In the genomic region with DNA sequence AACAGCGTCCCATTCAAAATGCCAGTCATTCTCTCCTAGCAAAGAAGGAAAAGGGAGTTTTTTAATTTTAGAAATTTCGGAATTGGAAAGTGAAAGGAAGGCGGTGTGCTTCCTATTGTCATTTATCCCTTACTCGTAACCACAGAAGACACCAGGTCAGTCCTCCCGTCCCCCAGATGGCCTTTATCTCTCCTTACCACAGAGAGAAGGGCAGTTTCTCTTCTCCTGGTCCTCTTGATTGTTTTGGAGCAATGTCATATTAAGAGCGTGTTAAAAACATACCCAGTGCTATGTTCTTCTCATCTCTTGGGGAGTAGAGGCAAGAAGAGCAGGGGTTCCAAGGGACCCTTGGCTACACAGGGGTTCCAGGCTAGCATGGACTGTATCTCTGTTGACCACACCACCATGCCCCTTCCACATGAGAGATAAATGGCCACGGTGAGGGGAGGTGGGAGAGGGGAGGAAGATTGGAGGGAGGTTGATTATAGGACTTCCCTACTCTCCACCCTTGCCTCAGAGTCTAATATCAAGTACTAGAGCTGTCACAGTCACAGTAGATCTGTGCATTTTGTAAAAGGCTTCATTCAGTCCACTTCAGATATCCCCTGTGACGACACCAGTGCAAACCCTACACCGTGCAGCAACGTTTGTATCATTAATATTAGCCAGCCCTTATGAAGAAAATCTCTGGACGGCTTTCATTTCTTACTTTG, we compare ENCODE assay signal across 20 mouse cellular contexts.
DNase-seq lines count a peak whose midpoint lies in the region; ATAC-seq lines count a peak whose summit lies in the region.
"Had no signal": no experiment of that assay in that cellular context is flagged by ENCODE, and none has a peak within 500 bp of the region (broad histone marks: within the 10 kb centered on the region; RNA-seq: fewer than 3 reads in every experiment).

No protein-coding gene starts in this region.

- 35% methylated on average over 11 of the region's 11 CpGs for WGBS in liver, embryonic 12.5 days (ENCODE audit: insufficient replicate concordance)
- 28% methylated on average over 11 of the region's 11 CpGs for WGBS in liver, embryonic 16.5 days (ENCODE audit: insufficient replicate concordance)

- H3K27me3 ChIP-seq in megakaryocyte, embryonic 14.5 days (replicated peaks), result no peaks in the 10 kb centered on the region
- H3K27me3 ChIP-seq in liver, embryonic 12.5 days (replicated peaks), result no peaks in the 10 kb centered on the region
- H3K27me3 ChIP-seq in liver, embryonic 16.5 days (ENCODE audit: control insufficient read depth, insufficient read depth, low read depth, low read length), result no peaks in the 10 kb centered on the region
- H3K27me3 ChIP-seq: embryonic facial prominence, embryonic 13.5 days; forebrain, embryonic 13.5 days; hindbrain, embryonic 13.5 days had no signal

- H3K36me3 ChIP-seq in megakaryocyte, embryonic 14.5 days (replicated peaks; ENCODE audit: low read length), result no peaks in the 10 kb centered on the region
- no peaks in the 10 kb centered on the region for H3K36me3 ChIP-seq in liver, embryonic 12.5 days
- no peaks in the 10 kb centered on the region for H3K36me3 ChIP-seq in liver, embryonic 16.5 days (ENCODE audit: control insufficient read depth, insufficient read depth)
- H3K36me3 ChIP-seq: embryonic facial prominence, embryonic 13.5 days; heart, embryonic 10.5 days; hindbrain, embryonic 13.5 days had no signal

- H3K4me2 ChIP-seq in liver, embryonic 12.5 days, result peak overlapping the region; percentile 33
- H3K4me2 ChIP-seq in liver, embryonic 16.5 days (ENCODE audit: low read depth, low read length), result no peak overlapping the region
- H3K4me2 ChIP-seq: embryonic facial prominence, embryonic 13.5 days; forebrain, embryonic 13.5 days; hindbrain, embryonic 13.5 days had no signal

- ATAC-seq in megakaryocyte, adult 5-6 weeks (ENCODE audit: poor library complexity, severe bottlenecking), result no peak
- ATAC-seq in liver, embryonic 12.5 days, result peak; percentile 55; the same call in 1 of the 2 replicates
- ATAC-seq in liver, embryonic 16.5 days (ENCODE audit: low read depth), result peak; percentile 30; the same call in 1 of the 2 replicates
- ATAC-seq: forebrain, embryonic 13.5 days; forebrain, postnatal 0 days; hindbrain, postnatal 0 days had no signal

- H3K4me3 ChIP-seq in megakaryocyte, embryonic 14.5 days (replicated peaks), result peak overlapping the region; percentile 89
- no peak overlapping the region for H3K4me3 ChIP-seq in liver, embryonic 12.5 days
- no peak overlapping the region for H3K4me3 ChIP-seq in liver, embryonic 16.5 days (ENCODE audit: low read depth, low read length)
- H3K4me3 ChIP-seq: embryonic facial prominence, embryonic 13.5 days; forebrain, embryonic 13.5 days; heart, embryonic 10.5 days; hindbrain, embryonic 13.5 days had no signal

- DNase-seq in heart, postnatal 4 days, result no peak
- DNase-seq in lung, postnatal 10 days, result no peak
- no peak for DNase-seq in thymus, postnatal 4 days
- no peak for DNase-seq in cerebellum, postnatal 14 days
- DNase-seq: adrenal gland, adult 2 months; adrenal gland, postnatal 25 days; cerebellum, adult 2 months; cerebellum, postnatal 10 days; forebrain, postnatal 0 days; gastrocnemius, postnatal 14 days; heart, postnatal 10 days had no signal

- H3K9me3 ChIP-seq in megakaryocyte, embryonic 14.5 days, result no peaks in the 10 kb centered on the region
- H3K9me3 ChIP-seq in liver, embryonic 12.5 days (replicated peaks), result no peaks in the 10 kb centered on the region
- no peaks in the 10 kb centered on the region for H3K9me3 ChIP-seq in liver, embryonic 16.5 days (replicated peaks; ENCODE audit: control insufficient read depth, low read length)
- H3K9me3 ChIP-seq: embryonic facial prominence, embryonic 13.5 days; forebrain, embryonic 13.5 days; heart, embryonic 10.5 days; hindbrain, embryonic 13.5 days had no signal

- no peak overlapping the region for H3K9ac ChIP-seq in liver, embryonic 12.5 days
- H3K9ac ChIP-seq in liver, embryonic 16.5 days (ENCODE audit: low read depth, low read length), result no peak overlapping the region
- H3K9ac ChIP-seq: embryonic facial prominence, embryonic 13.5 days; forebrain, embryonic 13.5 days; forebrain, postnatal 0 days; hindbrain, embryonic 13.5 days had no signal

- H3K27ac ChIP-seq in liver, embryonic 12.5 days, result no peak overlapping the region
- H3K27ac ChIP-seq in liver, embryonic 16.5 days (ENCODE audit: low read length), result no peak overlapping the region
- H3K27ac ChIP-seq: embryonic facial prominence, embryonic 13.5 days; forebrain, embryonic 13.5 days; heart, embryonic 10.5 days; hindbrain, embryonic 13.5 days; hindbrain, postnatal 0 days had no signal

- peaks cover 65% of the 10 kb centered on the region for H3K4me1 ChIP-seq in megakaryocyte, embryonic 14.5 days
- peaks cover 12% of the 10 kb centered on the region for H3K4me1 ChIP-seq in liver, embryonic 12.5 days
- no peaks in the 10 kb centered on the region for H3K4me1 ChIP-seq in liver, embryonic 16.5 days (ENCODE audit: control insufficient read depth, low read depth, low read length)
- H3K4me1 ChIP-seq: embryonic facial prominence, embryonic 13.5 days; forebrain, embryonic 13.5 days; heart, embryonic 10.5 days; hindbrain, embryonic 13.5 days had no signal
